Mouse (Mus musculus) retina, embryonic 14.5 days (tissue): Measurements from ENCODE around the gene Acad11.
A peak's percentile ranks its signal among the peaks of the same experiment; 100 is the strongest.

Source experiments
- DNase-seq: peaks from one replicate; pipeline ENCODE4 v3.0.0-alpha.2; 2015; ENCODE audit warnings: low spot score

The Acad11 gene

DNA sequence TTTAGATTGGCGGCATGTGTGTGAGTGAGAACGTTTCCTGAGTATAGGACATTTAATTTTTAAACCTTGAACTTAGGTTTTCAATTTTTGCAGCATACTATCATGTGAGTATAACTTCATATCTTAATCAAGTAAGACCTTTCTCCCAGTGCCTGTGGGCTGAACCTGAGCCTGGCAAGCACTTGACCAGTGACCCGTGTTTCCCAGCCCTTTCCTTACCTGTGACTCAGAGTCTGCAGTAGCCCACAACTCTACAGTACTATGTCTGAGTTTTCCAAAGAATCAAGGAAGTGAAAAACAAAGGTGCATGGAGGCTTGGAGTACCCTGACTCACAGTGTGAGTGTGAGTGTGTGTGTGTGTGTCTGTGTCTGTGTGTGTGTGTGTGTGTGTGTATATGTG lies 16.9 kb downstream of the Acad11 start:
- no peak for DNase-seq

DNA sequence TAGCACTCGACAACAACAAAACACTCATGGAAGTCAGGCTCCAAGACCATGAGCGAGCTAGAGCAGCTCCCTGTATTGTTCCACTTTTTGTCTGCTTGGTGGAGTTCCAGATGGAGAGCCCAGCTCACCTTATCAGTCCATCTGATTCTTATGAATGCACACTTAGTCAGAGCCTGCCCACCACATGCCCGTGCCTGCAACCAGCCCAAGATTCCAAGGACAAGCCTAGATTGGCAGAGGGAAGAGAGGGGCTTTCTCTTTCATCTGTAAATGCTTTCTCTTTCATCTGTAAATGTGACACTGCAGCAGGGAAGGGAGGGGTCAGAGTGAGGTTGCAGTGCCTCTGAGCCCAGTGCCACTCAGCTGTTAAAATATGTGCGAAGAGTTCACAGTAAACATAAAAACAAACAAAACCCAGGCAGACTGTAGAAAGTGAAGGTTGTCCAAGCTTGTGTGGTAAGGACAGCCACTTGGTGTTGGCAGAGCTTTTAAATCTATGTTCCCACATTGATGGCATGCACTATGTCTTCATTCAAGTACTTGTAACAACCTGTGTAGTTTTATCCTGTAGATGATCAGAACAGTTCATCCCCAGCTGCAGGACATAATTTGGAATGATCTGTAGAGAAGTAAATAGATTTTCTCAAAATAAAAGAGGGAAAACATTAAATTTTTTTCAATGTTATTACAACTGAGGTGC lies 22.7 kb downstream of the Acad11 start:
- DNase-seq, result no peak

DNA sequence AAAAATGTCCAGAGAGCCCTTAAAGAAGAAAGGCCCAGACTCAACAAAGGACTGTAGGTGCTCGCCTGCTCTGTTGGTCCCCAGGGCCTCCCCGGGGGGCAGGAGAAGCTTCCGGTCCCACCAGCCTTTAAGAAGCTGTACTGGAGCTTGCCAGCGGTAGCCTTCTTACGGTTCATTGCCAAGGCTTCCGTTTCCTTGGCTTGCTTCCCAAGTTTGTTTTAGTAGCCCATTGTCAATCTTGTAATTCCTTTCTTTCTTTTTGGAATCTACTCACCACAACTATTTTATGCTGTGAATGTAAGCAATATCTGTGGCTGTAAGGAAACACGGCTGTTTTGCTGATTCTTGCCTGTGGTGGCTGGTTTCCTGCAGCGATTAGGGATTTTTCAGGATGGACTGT lies 25.4 kb downstream of the Acad11 start:
- DNase-seq, result no peak

DNA sequence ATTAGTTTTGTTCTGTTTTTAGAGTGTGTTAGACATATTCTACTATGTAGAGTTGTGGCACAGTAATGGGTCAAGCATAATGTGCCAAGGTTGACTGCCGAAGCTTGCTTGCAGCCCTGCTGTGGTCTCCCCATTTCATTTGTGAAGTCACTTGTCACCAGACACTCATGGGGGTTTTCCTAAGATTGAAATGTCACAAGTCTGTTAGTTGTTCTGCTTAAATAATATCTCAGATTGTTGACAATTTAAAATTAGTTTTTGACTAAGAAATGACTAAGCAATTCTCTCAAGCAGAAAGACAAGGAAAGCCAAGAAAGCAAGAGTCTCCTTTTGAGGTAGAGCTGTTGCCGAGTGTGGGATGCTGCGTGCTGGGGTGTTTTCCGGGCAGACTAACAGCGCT lies 29.8 kb downstream of the Acad11 start:
- DNase-seq, result no peak

DNA sequence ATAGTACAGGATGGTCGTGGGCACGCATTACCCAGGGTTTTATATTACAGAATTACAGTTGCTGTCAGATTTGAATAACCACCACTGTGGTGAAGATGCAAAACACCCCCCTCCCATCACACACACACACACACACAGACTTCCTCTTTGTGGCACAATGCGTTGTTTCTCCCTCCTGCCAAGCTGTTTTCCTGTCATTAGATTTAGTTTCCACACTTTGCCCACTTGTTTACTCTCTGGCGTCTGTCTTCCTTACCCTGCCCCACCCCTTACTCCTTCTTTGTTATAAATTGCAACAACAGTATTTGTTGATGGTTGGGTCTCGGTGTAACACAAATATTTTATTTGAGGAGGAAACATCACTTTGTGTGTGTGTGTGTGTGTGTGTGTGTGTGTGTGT lies 35.1 kb downstream of the Acad11 start:
- no peak for DNase-seq

DNA sequence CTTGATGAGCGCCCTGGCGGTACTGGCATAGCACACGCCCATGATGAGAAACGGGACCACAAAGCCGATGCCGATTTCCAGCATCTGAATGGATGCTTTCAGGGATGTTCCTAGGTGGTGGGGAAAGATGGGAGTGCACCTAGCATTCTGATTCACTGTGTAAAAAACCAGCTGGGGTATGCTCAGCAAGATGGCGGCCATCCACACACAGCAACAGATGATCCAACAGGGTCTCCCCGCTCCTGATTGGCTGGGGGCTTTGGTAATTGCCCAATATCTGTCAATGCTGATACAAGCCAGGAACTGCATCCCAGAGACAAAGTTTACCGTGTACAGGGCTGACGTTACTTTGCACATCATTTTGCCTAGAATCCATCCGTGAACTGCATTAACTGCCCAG lies 35.9 kb downstream of the Acad11 start:
- peak; percentile 2 for DNase-seq

DNA sequence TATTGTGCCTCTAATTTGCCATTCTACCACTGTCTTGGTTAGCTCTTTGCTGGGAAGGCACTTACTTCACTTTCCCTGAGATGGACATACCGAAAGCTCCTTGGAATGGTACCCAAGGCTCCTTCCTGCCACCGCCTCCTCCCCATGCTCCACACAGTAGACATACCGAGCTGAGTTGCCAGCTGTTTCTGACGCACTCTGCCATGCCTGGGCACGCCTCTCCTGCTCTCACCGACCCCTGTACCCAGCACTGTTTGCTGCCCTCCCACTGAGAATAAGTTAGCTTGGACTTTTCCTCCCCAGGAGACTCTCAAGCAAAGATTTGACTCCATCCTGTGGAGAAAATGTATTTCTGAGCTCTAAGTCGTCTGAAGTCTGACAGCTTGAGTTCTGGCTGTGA lies 37.6 kb downstream of the Acad11 start:
- no peak for DNase-seq

DNA sequence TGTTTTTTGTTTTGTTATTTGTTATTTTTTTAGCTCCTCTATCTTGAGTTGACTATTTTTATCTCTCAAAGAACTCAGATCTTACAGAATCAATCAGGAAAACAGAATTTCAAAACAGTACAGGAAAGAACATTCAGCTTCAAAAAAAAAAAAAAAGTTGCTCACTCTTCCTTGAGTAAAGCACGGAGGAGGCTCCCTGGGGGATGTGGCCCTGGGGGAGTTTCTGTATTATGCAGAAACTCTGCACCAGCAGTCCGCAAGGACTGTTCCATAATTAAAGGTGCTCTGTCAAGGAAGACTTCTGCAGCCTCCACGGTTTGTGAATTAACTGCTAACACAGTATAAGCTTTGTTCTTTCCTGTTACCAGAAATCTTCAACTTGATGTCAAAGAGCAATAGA lies 38.3 kb downstream of the Acad11 start:
- DNase-seq, result no peak

DNA sequence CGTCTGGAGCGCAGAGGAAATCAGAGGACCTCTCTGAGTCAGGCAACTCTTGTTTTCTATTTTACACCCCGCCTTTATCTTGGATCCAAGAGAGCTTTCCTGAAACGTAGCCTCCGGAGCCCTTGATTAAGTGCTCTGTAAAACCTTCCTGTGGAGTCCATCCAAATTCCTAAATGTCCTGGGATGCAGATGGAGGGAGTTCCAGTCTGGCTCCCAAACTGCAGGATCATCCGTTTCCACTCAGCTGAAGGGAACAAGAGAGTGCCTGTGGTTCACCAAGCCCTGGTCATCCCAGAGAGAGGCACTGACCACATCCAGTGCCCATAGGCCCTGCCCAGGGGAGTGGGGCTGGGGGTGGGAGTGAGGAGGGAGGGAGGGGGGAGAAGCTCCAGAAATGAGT lies 39.1 kb downstream of the Acad11 start:
- DNase-seq, result no peak

DNA sequence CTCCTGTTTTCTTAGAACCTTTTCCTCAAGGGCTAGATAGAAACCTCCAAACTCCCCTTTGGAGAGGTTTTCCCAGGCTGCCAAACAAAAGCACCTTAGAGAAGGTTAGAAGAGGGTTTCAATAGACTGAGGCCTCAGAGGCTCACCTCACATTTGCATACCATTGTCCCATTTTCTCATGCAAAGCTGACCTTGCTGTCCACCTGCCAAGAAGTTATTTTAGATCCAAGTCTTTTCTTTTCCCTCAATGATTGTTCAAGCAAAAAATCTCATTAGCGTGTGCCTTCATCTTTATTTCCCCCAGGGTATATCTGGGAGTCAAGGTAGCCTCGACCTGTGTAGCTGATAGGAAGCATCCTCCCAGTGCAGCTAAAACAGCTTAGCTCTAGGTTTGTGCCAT lies 39.7 kb downstream of the Acad11 start:
- DNase-seq, result no peak

DNA sequence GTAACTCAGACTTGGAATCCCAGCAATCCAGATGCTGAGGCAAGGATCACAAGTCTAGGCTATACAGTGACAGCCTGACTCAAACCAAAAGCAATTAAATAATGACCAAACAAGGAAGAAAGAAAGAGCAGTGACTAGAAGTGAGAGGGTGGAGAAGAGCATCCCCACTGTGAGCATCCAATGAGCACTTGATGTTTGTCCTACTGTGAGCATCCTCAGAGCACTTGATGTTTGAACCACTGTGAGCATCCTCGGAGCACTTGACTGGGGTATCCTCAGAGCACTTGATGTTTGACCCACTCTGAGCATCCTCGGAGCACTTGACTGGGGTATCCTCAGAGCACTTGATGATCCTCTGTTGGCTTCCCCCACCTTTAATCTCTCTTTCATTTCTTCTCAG lies 41.8 kb downstream of the Acad11 start:
- DNase-seq, result no peak

DNA sequence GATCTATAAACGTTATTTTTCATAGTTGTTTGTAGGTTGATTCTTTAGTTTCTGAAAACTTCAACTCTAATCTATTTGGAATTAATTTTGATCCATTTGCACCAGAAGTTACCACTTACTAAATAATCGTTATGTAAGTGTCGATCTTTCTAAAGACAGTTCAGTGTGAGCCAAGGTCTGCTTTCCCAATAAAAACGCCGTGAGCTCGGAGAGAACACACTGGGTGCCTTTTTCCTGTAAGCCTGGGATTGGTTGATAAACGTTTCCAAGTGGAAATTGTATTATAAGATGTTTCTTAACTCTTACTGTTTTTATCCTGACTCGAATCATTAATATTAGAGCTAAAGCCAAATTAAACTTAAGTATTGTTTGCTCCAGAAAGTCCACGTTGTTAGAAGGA lies 43.8 kb downstream of the Acad11 start:
- DNase-seq, result no peak

DNA sequence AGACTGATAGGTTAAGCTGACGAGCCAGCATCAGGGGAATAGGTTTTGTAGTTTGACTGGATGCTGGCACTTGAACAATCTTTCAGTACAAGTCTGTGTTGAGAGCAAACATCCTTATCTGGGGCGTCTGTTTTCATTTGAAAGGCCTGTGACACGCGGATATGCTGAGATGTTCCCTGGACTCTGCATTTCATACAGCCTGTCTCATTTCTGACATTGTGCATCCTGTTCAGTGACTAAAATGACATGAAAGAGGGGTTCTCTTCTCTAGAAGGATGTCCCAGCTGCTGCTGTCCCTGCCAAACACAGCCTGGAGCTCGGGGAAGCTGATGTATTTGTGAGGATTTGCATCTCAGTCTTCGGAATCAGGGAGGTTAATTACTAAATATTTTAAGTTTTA lies 44.3 kb downstream of the Acad11 start:
- no peak for DNase-seq

DNA sequence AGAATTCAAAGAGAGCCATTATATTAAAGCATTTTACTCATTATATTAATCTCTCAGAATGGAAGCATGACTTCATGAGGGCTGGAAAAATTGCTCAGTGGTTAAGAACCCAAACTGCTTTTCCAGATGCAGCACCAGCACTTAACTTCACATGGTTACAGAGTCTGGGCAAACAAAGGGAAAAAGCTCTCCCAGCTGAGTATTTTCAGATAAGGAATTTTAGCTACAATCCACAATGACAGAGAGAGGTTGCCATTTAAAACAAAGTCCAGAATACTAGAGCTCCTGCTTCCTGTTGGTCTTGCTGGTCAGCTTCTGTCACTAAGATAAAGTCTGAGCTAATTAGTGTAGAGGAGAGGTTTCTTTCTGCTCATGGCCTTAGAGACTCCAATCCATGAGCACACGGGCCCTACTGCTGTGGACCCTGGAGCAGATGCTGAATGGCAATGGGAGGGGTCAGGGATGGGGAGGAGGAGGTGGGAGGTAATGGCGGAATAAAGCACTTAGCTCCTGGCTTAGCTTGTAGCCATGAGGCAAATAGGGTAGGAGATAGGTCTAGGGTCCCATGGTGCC lies 45.5 kb downstream of the Acad11 start:
- no peak for DNase-seq

DNA sequence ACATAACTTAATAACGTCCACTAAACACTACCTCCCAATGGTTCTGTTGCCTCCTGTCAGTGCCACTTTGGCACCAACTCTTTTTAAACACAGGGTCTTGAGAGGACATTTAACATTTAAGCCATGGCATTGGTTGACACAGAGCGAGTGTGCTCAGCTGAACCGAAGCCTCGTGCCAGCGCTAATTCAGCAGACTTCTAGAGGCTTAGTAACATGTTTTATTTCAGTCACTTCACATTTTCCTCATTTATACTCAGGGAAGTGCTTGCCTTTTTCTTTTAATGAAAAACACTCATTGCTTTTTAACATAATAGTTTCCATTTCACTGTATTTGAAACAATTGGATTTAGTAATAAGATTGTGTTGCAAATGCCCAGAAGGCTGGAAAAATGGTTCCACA lies 46.0 kb downstream of the Acad11 start:
- no peak for DNase-seq

DNA sequence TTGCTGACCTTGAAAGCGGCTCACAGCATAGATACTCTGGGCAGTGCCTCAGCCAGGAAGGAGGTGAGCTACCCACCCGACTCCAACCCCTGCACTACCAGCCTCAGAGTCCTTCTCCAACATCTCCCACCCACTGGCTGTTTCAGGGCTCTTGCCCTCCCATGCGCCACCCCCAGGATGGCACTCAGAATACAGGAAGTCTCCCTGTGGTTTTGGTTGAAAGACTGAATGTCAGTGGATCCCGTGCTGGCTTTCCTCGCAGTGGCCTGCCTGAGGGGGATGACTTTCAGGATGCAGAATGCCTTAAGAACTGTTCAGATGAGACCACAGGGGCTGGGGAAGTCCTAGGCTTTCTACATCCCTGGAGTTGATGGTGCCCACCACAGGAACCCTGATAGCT lies 59.9 kb downstream of the Acad11 start:
- no peak for DNase-seq

DNA sequence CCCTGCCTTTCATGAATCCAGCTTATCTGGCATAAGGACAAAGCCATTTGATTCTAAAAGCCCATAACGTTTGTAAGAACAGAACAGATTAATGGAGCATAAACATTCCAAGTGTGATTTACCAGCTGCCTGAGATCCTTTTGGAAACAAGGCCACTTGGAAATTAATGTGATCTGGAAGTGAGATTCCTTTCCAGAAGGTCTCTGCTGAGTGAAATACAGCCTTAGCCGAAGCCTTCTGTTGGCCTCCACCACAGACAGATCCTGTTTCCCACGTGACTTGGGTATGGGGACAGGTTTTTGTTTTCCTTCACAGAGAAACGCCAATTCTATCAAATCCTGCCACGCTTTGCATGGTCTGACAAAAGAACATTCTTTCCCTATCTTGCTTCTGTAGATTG lies 60.4 kb downstream of the Acad11 start:
- DNase-seq, result no peak

DNA sequence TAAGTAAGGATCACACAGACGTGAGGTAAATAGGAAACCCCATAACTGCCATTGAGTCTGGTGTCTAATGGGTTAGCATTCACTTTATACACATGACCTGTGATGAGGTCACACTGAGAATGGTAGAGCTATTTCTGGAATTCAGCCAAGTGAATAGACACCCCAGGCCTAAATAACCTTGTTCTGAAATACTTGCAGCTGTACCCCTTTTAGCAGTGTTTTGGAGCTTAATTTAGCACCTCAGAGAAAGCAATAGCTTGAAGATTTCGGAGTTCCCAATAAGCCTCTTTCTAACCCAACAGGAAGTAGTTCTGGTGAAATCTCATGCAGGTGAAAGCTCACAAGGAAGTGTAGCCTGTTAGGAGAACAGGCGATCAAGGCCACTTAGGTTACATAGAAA lies 63.7 kb downstream of the Acad11 start, which contains the start of gene Ackr4:
Ackr4 (minus strand) TSS at position 101 of the 400 bp plus-strand sequence.
- no peak for DNase-seq

DNA sequence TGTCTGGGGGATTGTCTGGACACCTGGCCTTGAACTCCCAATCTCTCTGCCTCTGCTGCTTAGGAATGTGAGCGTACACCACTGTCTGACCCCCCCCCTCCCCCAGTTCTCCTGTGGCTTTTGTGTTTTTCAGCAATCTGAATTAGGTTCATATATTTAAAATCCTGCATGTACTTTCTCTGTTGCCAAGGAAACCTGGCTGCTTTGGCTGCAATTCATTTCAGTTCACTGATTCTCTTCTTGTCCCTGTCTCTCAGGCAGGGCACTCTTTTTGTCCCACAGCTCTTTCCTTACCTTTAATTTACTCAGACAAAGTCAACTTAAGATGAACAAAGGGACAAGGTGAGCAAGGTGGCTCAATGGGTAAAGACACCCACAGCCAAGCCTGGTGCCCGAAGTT lies 64.9 kb downstream of the Acad11 start:
- DNase-seq, result peak; percentile 26

DNA sequence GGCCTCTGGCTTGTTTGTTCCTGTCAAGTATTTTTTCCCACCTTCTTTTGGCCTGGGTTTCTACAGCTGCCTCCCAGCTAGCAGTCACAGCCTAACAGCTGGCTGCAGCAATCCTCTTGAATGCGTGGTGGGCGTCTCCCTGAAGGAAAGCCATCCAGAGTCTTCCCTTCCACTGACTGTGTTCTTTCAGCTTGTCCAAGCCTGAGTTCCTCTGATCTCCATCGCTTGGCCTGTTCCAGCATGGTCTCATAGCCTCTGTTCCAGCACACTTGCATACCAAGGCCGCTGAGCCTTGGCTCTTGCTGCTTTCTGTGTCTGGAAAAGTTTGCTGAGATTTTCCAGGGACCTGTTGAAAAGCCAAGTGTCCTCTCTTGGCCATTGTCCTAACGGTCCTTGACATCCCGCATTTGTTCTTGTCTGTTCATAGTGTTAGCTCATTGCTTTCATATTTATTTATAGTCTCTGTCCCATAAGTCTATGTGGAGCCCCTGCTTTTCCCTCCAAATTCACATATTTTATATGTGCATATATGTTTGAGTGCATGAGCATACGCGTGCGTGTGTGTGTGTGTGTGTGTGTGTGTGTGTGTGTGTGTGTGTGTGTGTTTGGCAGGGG lies 67.1 kb downstream of the Acad11 start:
- DNase-seq, result no peak

DNA sequence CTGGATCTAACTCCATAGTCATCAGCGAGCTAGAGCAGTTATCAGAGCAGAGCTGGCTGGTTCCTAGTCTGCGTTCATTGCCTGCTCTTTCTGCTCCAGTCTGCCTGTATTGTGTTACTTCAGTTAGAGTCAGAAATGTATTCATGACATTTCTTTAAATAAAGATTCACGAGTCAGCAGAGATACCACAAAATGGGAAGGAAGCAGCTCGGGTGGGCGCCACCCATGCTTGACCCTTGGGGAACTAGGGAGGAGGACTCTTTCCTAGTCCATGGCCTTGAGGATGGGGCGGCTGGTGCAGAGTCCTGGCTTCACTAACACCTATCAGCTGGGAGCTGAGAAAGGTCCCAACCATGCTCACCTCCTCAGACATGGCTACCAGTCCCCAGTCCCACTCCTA lies 77.2 kb downstream of the Acad11 start:
- no peak for DNase-seq

DNA sequence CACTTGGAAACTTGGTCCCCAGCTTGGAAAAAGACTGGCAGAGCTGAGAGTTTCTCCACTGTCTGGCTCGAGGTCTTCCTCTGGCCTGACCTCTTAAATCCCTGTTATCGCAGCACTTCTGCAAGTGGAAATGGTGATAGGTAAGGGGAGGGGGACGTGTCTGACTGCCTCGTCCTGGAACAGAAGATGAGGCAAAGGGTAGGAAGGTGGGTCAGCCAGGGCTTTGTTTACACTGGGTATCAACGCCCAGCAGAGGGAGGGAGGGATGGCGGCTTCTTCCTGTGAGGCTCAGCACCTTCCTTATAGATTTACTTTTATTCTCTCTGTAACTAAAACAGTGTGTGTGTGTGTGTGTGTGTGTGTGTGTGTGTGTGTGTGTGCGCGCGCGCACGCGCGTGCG lies 79.6 kb downstream of the Acad11 start:
- no peak for DNase-seq

DNA sequence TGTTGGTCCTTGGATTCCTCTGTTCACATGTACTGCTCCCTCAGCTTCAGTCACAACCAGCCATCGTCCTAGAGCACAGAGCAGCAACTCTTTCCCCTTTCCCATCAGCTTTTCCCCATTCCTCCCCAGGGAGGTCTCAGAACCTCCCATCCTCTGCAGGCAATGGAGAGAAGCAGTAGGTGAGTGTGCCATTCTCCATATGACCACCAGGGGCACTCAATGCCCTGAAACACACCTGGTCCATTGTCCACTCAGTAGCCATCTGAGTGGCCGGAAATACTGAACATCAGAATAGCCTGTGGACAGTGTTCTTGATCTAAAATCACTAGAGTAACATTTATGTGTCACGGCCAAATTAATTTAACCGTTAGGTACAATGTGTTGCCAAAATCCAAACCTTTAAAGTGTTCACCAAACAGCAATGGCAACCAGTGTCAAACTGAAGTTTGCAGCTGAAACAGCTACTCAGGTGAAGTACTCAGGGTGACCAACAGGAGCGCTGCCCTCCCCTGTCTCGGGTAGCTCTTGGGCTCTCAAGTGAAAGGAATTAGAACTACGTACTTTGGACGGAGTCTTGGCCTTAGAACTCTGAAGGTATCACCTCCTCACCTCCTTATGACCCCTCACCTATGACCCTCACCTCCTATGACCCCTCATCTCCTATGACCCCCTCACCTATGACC lies 81.3 kb downstream of the Acad11 start:
- peak; percentile 35 for DNase-seq
